Mouse (Mus musculus): ENCODE data around the gene Xpo6. TPM values are rescaled to one million over a fixed set of nuclear protein-coding genes. Genes with fewer than 3 reads are reported as not detected.
A peak's percentile ranks its signal among the peaks of the same experiment; 100 is the strongest.

Xpo6 gene
- polyA plus RNA-seq, 1 experiment, result 65.0 TPM

DNA sequence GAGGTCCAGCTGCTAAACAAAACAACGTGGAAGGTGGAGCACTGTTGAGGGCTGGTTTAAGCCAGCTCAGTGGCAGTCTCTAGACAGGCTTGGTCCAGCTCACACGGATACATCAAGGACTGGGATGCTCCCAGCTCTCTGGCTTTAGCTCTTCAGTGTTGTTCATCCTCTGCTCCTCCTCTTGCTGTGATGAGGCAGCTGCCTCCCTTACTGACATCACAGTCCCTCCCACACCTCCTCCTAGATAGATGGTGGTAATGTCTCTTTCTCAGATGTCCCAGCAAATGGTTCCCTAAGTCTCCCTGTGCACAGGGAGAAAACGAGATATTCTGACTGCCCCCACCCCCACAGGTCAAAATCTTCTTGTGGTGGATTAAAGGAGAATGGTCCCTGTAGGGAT, 107.1 kb downstream of the Xpo6 start:
- Histone ChIP-seq H3K4me3 (ENCODE audit: insufficient read depth, poor library complexity, severe bottlenecking) (no peak overlapping the region), H3K27me3 (ENCODE audit: control insufficient read depth, insufficient read depth, insufficient read length) (no peaks in the 10 kb centered on the region), H3K79me3 (ENCODE audit: low read depth) (no peaks in the 10 kb centered on the region), H3K36me3 (ENCODE audit: control insufficient read depth, insufficient read depth) (no peaks in the 10 kb centered on the region), H3K79me2 (ENCODE audit: control insufficient read depth, insufficient read depth) (no peaks in the 10 kb centered on the region), H3ac (ENCODE audit: control insufficient read depth, insufficient read length, low read depth) (no peak overlapping the region)
- no peak for TF ChIP-seq MYOG (IDR thresholded peaks at IDR 0.05; ENCODE audit: control insufficient read depth, extremely low read depth, insufficient read length)

DNA sequence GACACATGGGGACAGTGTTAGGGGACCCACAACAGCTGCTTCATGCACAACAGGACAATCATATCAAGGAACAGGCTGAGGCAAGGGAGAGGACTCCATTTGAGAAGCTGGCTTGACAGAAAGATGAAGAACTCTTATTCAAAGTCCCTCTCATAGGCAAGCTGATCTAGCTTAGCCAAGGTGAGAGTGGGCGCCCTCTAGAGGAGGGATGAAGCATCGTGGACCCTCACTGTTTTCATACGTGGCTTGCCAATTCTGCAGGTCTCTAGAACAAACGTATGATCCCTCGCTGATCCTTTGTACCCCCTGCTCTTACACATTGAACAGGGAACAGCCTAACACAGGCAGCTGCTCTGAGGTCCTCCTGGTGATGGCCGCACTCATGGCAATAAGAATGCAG, 110.5 kb downstream of the Xpo6 start:
- H3K79me2 ChIP-seq (ENCODE audit: control insufficient read depth, insufficient read depth), result no peaks in the 10 kb centered on the region
- H3K36me3 ChIP-seq (ENCODE audit: control insufficient read depth, insufficient read depth), result no peaks in the 10 kb centered on the region
- peaks cover 9% of the 10 kb centered on the region for H3K27me3 ChIP-seq (ENCODE audit: control insufficient read depth, insufficient read depth, insufficient read length)
- H3K4me3 ChIP-seq (ENCODE audit: insufficient read depth, poor library complexity, severe bottlenecking), result no peak overlapping the region
- H3K79me3 ChIP-seq (ENCODE audit: low read depth), result no peaks in the 10 kb centered on the region
- peak; percentile 34 for TF ChIP-seq CTCF (IDR thresholded peaks at IDR 0.05; ENCODE audit: control insufficient read depth, insufficient read depth, insufficient read length)
- TF ChIP-seq FOSL1 (IDR thresholded peaks at IDR 0.05; ENCODE audit: insufficient read depth, low read length, poor library complexity, severe bottlenecking), result no peak
- H3ac ChIP-seq (ENCODE audit: control insufficient read depth, insufficient read length, low read depth), result no peak overlapping the region

DNA sequence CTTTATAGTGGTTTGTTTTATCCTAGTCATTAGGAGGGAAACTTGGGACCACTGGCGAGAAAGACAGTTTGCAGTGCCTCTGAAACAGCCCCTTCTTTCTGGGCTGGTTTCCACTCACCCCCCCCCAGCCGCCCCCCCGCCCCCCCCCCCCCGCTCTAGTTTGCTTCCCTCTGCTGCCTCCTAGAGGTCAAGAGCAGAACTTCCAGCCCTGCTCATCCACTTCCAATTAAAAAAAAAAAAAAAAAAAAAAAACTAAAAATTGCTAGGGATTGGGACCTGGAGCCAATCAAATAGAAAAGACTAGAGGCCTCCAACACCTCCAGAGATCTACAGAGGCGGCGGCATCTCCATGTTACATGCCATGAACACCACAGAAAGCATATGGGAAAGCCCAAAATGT, 112.1 kb downstream of the Xpo6 start:
- no peak for TF ChIP-seq MAX (IDR thresholded peaks at IDR 0.05)
- TF ChIP-seq MYOD1 (IDR thresholded peaks at IDR 0.05; ENCODE audit: control insufficient read depth, insufficient read length, low read depth), result no peak
- TF ChIP-seq MYOG (IDR thresholded peaks at IDR 0.05; ENCODE audit: control insufficient read depth, extremely low read depth, insufficient read length), result no peak
- no peak for TF ChIP-seq USF1 (IDR thresholded peaks at IDR 0.05; ENCODE audit: low read depth)
- no peak for TF ChIP-seq FOSL1 (IDR thresholded peaks at IDR 0.05; ENCODE audit: insufficient read depth, low read length, poor library complexity, severe bottlenecking)
- TF ChIP-seq CTCF (IDR thresholded peaks at IDR 0.05; ENCODE audit: control insufficient read depth, insufficient read depth, insufficient read length), result no peak
- H3K79me3 ChIP-seq (ENCODE audit: low read depth), result no peaks in the 10 kb centered on the region
- no peak overlapping the region for H3K4me3 ChIP-seq (ENCODE audit: insufficient read depth, poor library complexity, severe bottlenecking)
- H3K27me3 ChIP-seq (ENCODE audit: control insufficient read depth, insufficient read depth, insufficient read length), result peaks cover 25% of the 10 kb centered on the region
- H3K79me2 ChIP-seq (ENCODE audit: control insufficient read depth, insufficient read depth), result no peaks in the 10 kb centered on the region
- no peak overlapping the region for H3ac ChIP-seq (ENCODE audit: control insufficient read depth, insufficient read length, low read depth)
- H3K36me3 ChIP-seq (ENCODE audit: control insufficient read depth, insufficient read depth), result no peaks in the 10 kb centered on the region

DNA sequence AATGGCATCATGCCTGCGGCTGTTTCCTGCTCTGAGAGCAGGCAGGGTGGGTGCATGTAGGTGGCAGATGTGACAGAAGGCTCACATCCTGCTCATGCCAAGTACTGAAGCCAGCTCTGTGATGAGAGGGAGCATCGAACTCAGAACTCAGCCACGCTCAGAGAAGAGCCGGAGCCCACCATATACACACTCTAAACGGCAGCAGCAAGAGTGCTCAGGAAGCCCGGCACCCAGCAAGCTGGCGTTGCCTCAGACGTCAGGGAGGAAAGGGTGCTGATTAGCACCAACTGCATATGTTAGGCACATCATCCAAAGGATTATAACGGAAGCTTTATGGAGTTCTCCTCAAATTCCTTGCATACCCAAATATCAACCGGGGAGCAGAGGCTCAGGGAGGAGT, 112.7 kb downstream of the Xpo6 start:
- Histone ChIP-seq H3K79me3 (ENCODE audit: low read depth) (no peaks in the 10 kb centered on the region), H3K36me3 (ENCODE audit: control insufficient read depth, insufficient read depth) (no peaks in the 10 kb centered on the region), H3ac (ENCODE audit: control insufficient read depth, insufficient read length, low read depth) (no peak overlapping the region), H3K4me3 (ENCODE audit: insufficient read depth, poor library complexity, severe bottlenecking) (no peak overlapping the region), H3K27me3 (ENCODE audit: control insufficient read depth, insufficient read depth, insufficient read length) (peaks cover 31% of the 10 kb centered on the region), H3K79me2 (ENCODE audit: control insufficient read depth, insufficient read depth) (no peaks in the 10 kb centered on the region)
- TF ChIP-seq FOSL1 (IDR thresholded peaks at IDR 0.05; ENCODE audit: insufficient read depth, low read length, poor library complexity, severe bottlenecking) (no peak), MYOD1 (IDR thresholded peaks at IDR 0.05; ENCODE audit: control insufficient read depth, insufficient read length, low read depth) (no peak), USF1 (IDR thresholded peaks at IDR 0.05; ENCODE audit: low read depth) (no peak), CTCF (IDR thresholded peaks at IDR 0.05; ENCODE audit: control insufficient read depth, insufficient read depth, insufficient read length) (no peak), CEBPB (IDR thresholded peaks at IDR 0.05; ENCODE audit: low read depth) (no peak), MYOG (IDR thresholded peaks at IDR 0.05; ENCODE audit: control insufficient read depth, extremely low read depth, insufficient read length) (no peak), MAX (IDR thresholded peaks at IDR 0.05) (no peak)

DNA sequence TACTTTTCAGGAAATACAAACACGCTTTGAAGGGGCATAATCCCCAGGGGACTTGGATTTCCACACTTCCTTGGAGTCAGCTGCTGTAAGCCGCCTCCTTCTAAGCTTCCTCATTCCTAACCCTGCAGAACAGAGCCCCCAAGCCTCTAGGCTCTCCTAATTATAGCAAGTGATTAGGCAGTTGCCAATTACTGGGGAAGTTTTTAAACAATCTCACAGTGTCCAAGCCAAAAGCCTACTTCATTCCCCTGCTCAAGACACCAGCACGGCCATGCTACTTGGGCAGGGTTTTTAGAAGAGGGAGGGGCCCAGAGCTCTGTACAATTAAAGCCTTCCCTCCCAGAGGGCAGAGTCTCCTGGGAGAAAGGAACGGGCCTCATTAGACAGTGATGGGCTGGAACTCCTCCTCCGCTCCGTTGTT, 114.0 kb downstream of the Xpo6 start:
- Histone ChIP-seq H3K36me3 (ENCODE audit: control insufficient read depth, insufficient read depth) (no peaks in the 10 kb centered on the region), H3ac (ENCODE audit: control insufficient read depth, insufficient read length, low read depth) (no peak overlapping the region), H3K4me3 (ENCODE audit: insufficient read depth, poor library complexity, severe bottlenecking) (no peak overlapping the region), H3K79me3 (ENCODE audit: low read depth) (no peaks in the 10 kb centered on the region), H3K27me3 (ENCODE audit: control insufficient read depth, insufficient read depth, insufficient read length) (peaks cover 44% of the 10 kb centered on the region), H3K79me2 (ENCODE audit: control insufficient read depth, insufficient read depth) (no peaks in the 10 kb centered on the region)
- TF ChIP-seq MAX (IDR thresholded peaks at IDR 0.05) (no peak), MYOD1 (IDR thresholded peaks at IDR 0.05; ENCODE audit: control insufficient read depth, insufficient read length, low read depth) (no peak), USF1 (IDR thresholded peaks at IDR 0.05; ENCODE audit: low read depth) (no peak), CEBPB (IDR thresholded peaks at IDR 0.05; ENCODE audit: low read depth) (no peak), FOSL1 (IDR thresholded peaks at IDR 0.05; ENCODE audit: insufficient read depth, low read length, poor library complexity, severe bottlenecking) (no peak), CTCF (IDR thresholded peaks at IDR 0.05; ENCODE audit: control insufficient read depth, insufficient read depth, insufficient read length) (no peak)

DNA sequence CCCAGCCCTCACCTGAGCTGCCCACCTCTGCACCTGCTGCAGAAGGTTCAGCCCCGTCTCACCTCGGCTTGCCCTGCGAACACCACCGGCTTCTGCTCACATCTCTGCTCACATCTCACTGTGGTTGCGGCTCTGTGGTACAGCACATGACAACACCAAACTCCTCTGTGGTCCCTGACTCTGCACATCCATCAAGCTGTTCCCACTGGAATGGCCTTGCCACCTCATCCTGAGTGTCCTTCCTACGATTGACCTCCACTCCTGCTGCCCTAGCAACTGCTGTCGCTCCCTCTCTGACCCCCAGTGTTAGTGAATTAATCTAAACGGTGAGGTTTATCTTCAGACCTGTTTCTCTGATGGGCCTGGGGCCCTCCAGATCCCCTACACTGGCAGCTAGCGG, 115.1 kb downstream of the Xpo6 start:
- no peaks in the 10 kb centered on the region for H3K36me3 ChIP-seq (ENCODE audit: control insufficient read depth, insufficient read depth)
- no peak overlapping the region for H3ac ChIP-seq (ENCODE audit: control insufficient read depth, insufficient read length, low read depth)
- H3K79me3 ChIP-seq (ENCODE audit: low read depth), result no peaks in the 10 kb centered on the region
- TF ChIP-seq MYOG (IDR thresholded peaks at IDR 0.05; ENCODE audit: control insufficient read depth, extremely low read depth, insufficient read length), result no peak
- TF ChIP-seq MYOD1 (IDR thresholded peaks at IDR 0.05; ENCODE audit: control insufficient read depth, insufficient read length, low read depth), result no peak
- H3K79me2 ChIP-seq (ENCODE audit: control insufficient read depth, insufficient read depth), result no peaks in the 10 kb centered on the region
- H3K27me3 ChIP-seq (ENCODE audit: control insufficient read depth, insufficient read depth, insufficient read length), result peaks cover 55% of the 10 kb centered on the region
- H3K4me3 ChIP-seq (ENCODE audit: insufficient read depth, poor library complexity, severe bottlenecking), result no peak overlapping the region

Data from C2C12 (cell line).